Mouse (Mus musculus): Measurements from ENCODE around the gene Etfdh.

DNA sequence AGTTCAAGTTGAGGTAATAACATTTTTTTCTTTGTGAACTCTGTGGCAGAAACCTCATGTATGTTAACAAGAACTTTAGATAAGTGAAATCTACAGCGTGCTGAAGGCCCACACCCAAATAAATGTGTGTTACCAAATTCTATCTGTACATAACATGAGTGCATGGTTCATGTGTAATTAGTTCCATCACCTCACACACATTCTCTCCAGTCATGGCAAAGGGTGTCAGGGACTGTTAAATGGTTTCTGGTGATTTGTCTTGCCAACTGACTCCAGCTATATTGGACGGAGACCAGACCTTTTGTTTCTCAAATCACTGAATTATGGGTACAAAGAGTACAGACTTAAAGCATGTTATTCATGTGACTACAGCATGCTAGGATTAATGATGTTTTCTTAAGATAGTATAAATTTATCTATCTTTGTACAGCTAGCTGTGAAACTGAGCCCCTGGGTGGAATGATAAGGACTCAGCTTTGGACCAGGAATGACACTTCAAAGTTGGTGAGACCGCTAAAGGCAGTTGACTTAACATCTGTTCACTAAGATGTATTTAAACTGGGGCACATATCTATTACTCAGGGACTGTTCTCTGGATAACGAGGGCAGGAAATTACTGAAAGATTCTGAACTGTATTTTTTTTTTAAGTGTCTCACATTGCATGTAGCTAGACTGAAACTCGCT is 49.3 kb downstream of the Etfdh start:
- no peak for TF ChIP-seq CTCF (IDR thresholded peaks at IDR 0.05; ENCODE audit: low read depth)
- TF ChIP-seq EP300 (IDR thresholded peaks at IDR 0.05; ENCODE audit: low read depth): peak; percentile 94

Measured in liver, embryonic 14.5 days (tissue).